Mouse (Mus musculus): ENCODE results near the gene Olfr136. TPM values are rescaled to one million over a fixed set of nuclear protein-coding genes. Genes with fewer than 3 reads are reported as not detected.

The Olfr136 gene
- not detected for polyA plus RNA-seq (2017; shearing (Covaris generic))

GRCm38 (mm10) chr17:38329531-38329930 is at the start of gene Olfr136:
TSS of gene Olfr136 (plus strand) at chr17:38329831.

DNA sequence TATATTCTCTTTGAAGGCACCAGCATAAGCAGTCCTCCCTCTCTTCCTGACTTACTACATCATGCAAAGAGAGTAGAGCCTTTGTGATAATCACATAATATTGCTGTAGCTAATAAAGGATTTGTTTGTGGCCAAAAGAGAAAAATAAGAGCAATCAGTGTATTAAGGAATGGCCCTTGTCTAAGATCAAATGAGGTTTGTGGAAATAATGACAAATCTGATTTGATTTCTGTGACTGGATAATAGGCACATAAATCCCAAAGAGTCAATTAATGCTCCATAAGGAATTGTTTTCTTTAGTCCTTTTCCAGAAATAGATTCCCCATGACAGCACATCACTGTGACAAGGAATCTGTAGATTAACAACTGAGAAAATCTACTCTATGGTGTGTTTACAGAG is 22.2 kb upstream of the Olfr136 start, which contains the start of gene Olfr137:
TSS of gene Olfr137 (minus strand) at position 101 of the 400 bp plus-strand sequence.

Other genes starting within 250 kb of the Olfr136 start
- gene Olfr131, start 241.1 kb upstream of the Olfr136 start, polyA plus RNA-seq (2017; shearing (Covaris generic)) = not detected
- gene Olfr132, start 195.3 kb upstream of the Olfr136 start, polyA plus RNA-seq (2017; shearing (Covaris generic)) = not detected
- not detected for gene Olfr133, start 184.6 kb upstream of the Olfr136 start, polyA plus RNA-seq (2017; shearing (Covaris generic))
- gene Olfr134, start 158.4 kb upstream of the Olfr136 start, polyA plus RNA-seq (2017; shearing (Covaris generic)) = not detected
- gene Olfr135, start 125.5 kb upstream of the Olfr136 start, polyA plus RNA-seq (2017; shearing (Covaris generic)) = not detected
- gene Olfr138, start 68.8 kb upstream of the Olfr136 start, polyA plus RNA-seq (2017; shearing (Covaris generic)) = not detected
- gene Olfr137, start 22.3 kb upstream of the Olfr136 start, polyA plus RNA-seq (2017; shearing (Covaris generic)) = not detected
- not detected for gene Esp36, start 90.4 kb downstream of the Olfr136 start, polyA plus RNA-seq (2017; shearing (Covaris generic))
- gene Esp34, start 224.4 kb downstream of the Olfr136 start, polyA plus RNA-seq (2017; shearing (Covaris generic)) = not detected

All from effector memory CD4-positive, alpha-beta T cell, adult 5 months (primary cell).